Mouse (Mus musculus): Measurements from ENCODE around the gene Lilra5. TPM values are rescaled to one million over a fixed set of nuclear protein-coding genes. Genes with fewer than 3 reads are reported as not detected.
"Not testable (repeated sequence)": the region's sequence is repeated elsewhere in the genome, so short reads cannot be mapped to it uniquely, and the experiment has no call there.

Gene Lilra5
- total RNA-seq (2021) = under 1 TPM in 1 of 2 experiments, not detected in 1; 0.12 TPM
- long read RNA-seq, experiment 1, partial matches to known transcripts = 0 of 1 reads
- long read RNA-seq, experiment 1, other reads (novel, unspliced or antisense) = 1 of 1 reads
- long read RNA-seq, experiment 2 = 0 reads

DNA sequence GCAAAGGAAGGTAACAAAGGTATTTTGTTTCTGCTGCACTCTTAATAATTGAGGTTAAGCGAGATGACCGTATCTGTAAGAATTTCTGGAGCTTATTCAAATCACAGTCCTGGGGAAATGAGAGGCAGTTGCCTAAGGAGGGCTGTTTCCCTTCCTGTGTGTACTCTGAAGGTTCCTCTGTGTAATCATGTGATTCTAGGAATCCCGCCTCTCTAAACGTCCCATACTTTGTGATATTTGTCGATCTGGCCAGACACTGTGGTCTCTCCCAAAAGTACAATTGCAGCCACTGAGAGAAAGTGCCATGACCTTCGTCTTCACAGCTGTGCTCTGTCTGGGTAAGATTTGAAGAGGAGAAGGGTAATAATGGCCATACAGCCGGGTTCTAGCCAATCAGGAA is at the start of gene Lilra5:
Gene Lilra5, plus strand, starts transcription at position 301 of the 400 bp plus-strand sequence.
- intact Hi-C loops (cut with DNase I; ENCODE audit: low total_unique reads) = no loop called here
- DNase-seq = no peak

DNA sequence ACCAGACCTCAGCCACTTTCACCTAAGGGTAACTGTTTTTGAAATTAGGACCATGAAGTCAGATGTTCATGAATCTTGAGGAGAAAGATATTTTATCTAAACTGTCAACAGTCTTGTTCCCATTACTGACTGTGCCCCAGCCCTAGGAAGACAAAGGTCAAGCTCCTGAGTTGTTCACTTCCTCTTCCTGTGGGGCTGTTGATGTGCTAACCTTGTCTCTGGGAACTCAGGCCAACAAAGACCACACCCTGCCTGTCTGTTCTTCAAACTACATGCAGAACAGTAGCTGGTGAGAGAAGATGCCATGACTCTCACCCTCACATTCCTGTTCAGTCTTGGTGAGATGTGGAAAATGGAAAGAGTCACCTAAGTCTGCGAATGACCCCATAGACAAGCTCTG is 30.4 kb upstream of the Lilra5 start:
- DNase-seq = no peak
- intact Hi-C loops (cut with DNase I; ENCODE audit: low total_unique reads) = no loop called here

DNA sequence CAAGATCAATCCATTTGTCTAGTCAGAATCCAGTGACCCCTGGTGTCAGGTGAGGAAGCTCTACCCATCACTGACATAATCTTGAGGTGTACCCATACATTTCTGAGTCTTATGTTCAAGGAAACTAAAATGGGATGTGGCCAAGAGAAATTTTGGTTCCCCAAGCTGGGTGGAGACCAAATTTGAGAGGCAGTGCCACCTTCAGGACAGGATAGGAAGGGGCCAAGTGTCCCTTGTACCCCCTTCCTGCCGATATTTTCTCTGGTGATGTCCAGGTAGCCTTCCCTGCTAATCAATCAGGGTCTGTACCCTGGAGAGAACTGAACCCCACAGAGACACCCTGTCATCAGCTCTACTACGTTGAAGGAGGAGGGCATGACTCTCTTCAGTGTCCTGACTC is 28.9 kb upstream of the Lilra5 start:
- DNase-seq = no peak
- intact Hi-C loops (cut with DNase I; ENCODE audit: low total_unique reads) = no loop called here

DNA sequence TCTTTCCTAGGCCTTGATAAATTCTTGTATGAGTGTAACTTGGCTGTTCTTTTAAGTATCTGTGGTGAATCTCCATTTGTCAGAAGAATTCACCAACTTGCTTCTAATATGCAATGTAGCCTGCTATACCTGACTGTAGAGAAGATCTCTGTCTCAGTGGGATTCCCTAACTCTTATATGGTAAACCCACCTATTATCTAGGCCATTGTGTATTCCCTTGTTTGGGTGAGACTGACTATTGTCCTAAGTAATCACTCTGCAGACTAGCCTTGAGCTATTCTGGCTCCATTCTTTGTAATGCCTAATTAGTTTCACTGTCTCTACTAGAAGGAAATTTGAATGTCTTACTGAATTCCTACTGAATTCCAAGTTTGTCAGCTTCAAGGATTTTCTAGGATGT is 24.1 kb upstream of the Lilra5 start:
- DNase-seq; intact Hi-C loops (cut with DNase I; ENCODE audit: low total_unique reads): not testable (repeated sequence)

GRCm38 (mm10) chr7:4215396-4215795 is 22.2 kb upstream of the Lilra5 start:
- intact Hi-C loops (cut with DNase I; ENCODE audit: low total_unique reads) = no loop called here

DNA sequence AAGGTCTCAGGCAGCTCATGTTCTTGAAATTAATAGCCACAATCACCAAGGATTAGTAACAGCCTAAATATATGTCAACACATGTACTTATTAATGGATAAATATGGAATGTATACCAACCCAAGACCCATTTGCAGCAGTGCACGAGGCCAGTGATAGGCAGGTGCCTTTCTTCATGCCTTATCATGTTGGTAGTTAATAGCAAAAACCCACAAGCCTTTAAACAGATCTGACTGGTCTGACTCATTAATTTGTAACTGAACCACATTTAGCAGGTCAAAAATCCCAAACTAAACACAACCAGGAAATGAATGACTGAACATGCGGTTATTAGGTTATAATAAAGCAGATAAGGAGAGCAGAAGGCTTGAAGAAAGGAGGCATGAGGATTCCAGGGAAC is 21.7 kb upstream of the Lilra5 start:
- DNase-seq = no peak
- intact Hi-C loops (cut with DNase I; ENCODE audit: low total_unique reads) = no loop called here

More at GRCm38 (mm10) chr7:4215396-4215795, 22.2 kb upstream of the Lilra5 start:
- DNase-seq = no peak

- intact Hi-C loops (cut with DNase I; ENCODE audit: low total_unique reads) = no loop called here
- no peak for DNase-seq
These were observed 2.0 kb upstream of the Lilra5 start for GRCm38 (mm10) chr7:4235536-4235935.

DNA sequence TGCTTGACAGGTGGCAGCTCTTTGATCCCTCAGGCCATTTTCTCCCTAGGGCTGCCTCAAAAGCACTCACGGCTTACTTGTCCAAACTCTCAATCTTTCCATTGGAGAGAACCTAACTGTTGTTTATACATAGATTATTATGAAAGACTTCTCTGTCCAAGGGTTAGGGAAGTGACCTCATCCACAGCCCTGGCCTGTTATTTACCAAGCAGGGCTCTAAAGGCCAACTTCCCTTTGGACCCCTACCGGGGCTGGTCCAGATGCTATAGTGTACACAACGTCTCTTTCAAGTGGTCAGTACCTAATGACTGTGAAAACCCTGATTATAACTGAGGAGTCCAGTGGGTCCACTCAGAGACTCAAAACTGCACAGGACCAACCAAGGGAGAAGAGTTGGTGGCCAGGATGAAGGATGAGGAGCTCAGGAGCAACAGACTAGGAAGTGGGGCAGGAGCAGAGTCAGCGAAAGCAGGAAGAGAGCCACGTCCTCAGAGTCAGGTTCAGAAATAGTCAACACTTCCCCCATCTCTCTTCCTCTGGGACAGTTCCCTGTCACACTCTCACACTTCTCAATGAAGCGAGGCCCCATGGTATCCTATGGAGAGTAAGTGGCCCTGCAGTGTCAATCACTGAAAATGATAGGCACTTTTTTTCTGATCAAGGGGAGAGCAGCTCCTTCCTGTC is 1.6 kb downstream of the Lilra5 start:
- intact Hi-C loops (cut with DNase I; ENCODE audit: low total_unique reads) = no loop called here
- DNase-seq = no peak

DNA sequence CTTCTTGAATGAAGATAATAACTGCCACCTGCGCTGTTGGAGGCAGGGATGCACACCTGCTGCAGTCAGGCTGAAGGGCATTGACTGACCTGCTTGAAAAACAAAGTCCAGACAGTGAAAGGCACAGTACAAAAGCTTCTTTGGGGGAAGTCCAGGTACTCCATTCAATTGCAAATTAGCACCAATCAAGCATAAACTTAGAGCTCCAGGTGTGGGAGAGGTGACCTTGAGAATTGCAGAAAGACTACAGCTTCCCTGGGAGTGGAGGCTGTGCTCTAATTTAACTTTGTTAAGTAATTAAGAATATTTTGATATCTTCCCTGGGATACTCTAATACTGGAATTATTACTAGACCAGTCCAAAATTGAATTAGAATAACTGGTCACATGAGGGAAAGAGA is 13.7 kb downstream of the Lilra5 start:
- intact Hi-C loops (cut with DNase I; ENCODE audit: low total_unique reads); DNase-seq: not testable (repeated sequence)

- intact Hi-C loops (cut with DNase I; ENCODE audit: low total_unique reads); DNase-seq: not testable (repeated sequence)
These were observed 18.5 kb downstream of the Lilra5 start for GRCm38 (mm10) chr7:4256060-4256459.

GRCm38 (mm10) chr7:4260521-4260920 is 23.0 kb downstream of the Lilra5 start:
- intact Hi-C loops (cut with DNase I; ENCODE audit: low total_unique reads); DNase-seq: not testable (repeated sequence)

- intact Hi-C loops (cut with DNase I; ENCODE audit: low total_unique reads) = not testable (repeated sequence)
These were observed 34.6 kb downstream of the Lilra5 start for GRCm38 (mm10) chr7:4272106-4272505.

DNA sequence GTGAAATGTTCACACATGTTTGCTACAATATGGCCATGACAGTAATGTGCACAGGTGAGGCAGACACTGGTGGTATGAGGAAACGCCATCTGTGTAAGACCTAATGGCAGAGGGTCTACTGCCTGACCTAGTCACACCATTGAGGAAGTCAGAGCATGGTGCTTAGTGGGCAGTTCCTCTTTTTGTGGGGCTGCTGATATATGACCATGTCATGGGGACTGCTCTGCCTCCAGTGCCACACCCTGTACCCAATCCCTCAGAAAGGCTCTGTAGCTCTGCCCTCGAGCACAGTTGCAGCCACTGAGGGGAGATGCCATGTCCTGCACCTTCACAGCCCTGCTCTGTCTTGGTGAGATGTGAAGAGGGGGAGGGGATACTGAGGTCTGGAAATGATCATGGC is 36.3 kb downstream of the Lilra5 start:
- intact Hi-C loops (cut with DNase I; ENCODE audit: low total_unique reads); DNase-seq: not testable (repeated sequence)

More at GRCm38 (mm10) chr7:4272106-4272505, 34.6 kb downstream of the Lilra5 start:
- DNase-seq = not testable (repeated sequence)

DNA sequence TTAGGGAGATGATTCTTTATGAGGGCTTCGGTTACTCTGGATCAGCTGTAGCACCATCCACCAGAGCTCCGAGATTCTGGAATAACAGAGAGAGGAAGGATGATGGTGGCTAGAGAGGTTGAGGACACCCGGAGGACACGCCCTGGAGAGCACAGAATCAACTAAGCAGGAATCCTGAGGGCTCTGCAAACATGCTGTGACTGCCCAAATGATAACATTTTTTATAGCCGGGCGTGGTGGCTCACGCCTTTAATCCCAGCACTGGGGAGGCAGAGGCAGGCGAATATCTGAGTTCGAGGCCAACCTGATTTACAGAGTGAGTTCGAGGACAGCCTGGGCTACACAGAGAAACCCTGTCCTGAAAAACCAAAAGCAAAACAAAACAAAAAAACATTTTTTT is 37.9 kb downstream of the Lilra5 start:
- intact Hi-C loops (cut with DNase I; ENCODE audit: low total_unique reads); DNase-seq: not testable (repeated sequence)

DNA sequence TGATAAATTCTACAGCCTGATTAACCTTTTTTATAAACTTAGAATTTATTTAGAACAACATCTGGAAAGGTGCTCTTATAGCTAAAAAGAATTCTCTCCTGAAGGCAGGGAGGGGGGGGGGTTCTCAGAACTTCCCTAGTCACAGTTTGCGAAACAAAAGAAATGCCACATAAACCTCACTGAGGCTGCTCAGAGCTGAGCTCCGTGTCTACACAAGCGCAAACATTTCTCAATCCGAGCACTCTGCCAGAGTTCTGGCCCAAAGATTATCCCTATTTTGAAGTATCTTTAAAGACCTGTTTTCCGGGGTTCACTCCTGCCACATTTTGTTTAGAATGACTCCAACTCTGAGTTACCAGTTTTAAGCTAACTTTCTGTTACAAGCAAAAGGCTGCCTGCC is 55.1 kb downstream of the Lilra5 start:
- intact Hi-C loops (cut with DNase I; ENCODE audit: low total_unique reads) = no loop called here
- DNase-seq = no peak

Other genes starting within 250 kb of the Lilra5 start
- gene Lair1, start 174.6 kb upstream of the Lilra5 start, total RNA-seq (2021) = under 1 TPM; 0.24 to 0.37 TPM
- gene Ttyh1, start 118.3 kb upstream of the Lilra5 start, total RNA-seq (2021) = 1 to 10 TPM; 2.3 to 5.3 TPM
- gene Leng8, start 100.7 kb upstream of the Lilra5 start, total RNA-seq (2021) = 10 to 100 TPM; 26.9 to 33.9 TPM
- gene Leng9, start 87.4 kb upstream of the Lilra5 start, total RNA-seq (2021) = 1 to 10 TPM; 2.1 to 2.3 TPM
- gene Cdc42ep5, start 72.9 kb upstream of the Lilra5 start, total RNA-seq (2021) = 1 to 10 TPM; 6.5 to 6.9 TPM
- gene Ncr1, start 100.0 kb downstream of the Lilra5 start, total RNA-seq (2021) = not detected
- under 1 TPM in 1 of 2 experiments, not detected in 1; 0.14 TPM for gene Gp6, start 160.0 kb downstream of the Lilra5 start, total RNA-seq (2021)
- 10 to 100 TPM; 11.8 to 15.0 TPM for gene Rdh13, start 207.9 kb downstream of the Lilra5 start, total RNA-seq (2021)
- gene Eps8l1, start 222.9 kb downstream of the Lilra5 start, total RNA-seq (2021) = 1 to 10 TPM; 1.6 to 2.2 TPM

Data from gastrocnemius, postnatal 14 days (tissue).